Mouse (Mus musculus) urinary bladder, postnatal 14 days (tissue): ENCODE results near the gene Bcl2l12.
A peak's percentile ranks its signal among the peaks of the same experiment; 100 is the strongest.

Source experiments
- DNase-seq: peaks from one replicate; pipeline ENCODE4 v3.0.0; 2021; ENCODE audit warnings: low spot score

Gene Bcl2l12

GRCm38 (mm10) chr7:45017242-45018061, 18.9 kb upstream of the Bcl2l12 start, which contains the start of gene Rras:
TSS of gene Rras (plus strand) at chr7:45017961.
- DNase-seq: peak; percentile 91

GRCm38 (mm10) chr7:45016761-45017160, 18.2 kb upstream of the Bcl2l12 start:
- DNase-seq: no peak

GRCm38 (mm10) chr7:45015957-45016612, 17.6 kb upstream of the Bcl2l12 start, which contains the start of gene Scaf1:
TSS of gene Scaf1 (minus strand) at chr7:45016363.
- peak; percentile 99 for DNase-seq

GRCm38 (mm10) chr7:45015344-45015956, 16.9 kb upstream of the Bcl2l12 start:
- no peak for DNase-seq

GRCm38 (mm10) chr7:45014096-45014451, 15.6 kb upstream of the Bcl2l12 start:
- DNase-seq: no peak

- no peak for DNase-seq
These were observed 15.0 kb upstream of the Bcl2l12 start for GRCm38 (mm10) chr7:45013366-45014095.

GRCm38 (mm10) chr7:45012824-45013223, 14.3 kb upstream of the Bcl2l12 start:
- DNase-seq: no peak

- DNase-seq: no peak
These were observed 13.5 kb upstream of the Bcl2l12 start for GRCm38 (mm10) chr7:45012011-45012410.

GRCm38 (mm10) chr7:45008411-45008810, 9.9 kb upstream of the Bcl2l12 start:
- DNase-seq: no peak

- no peak for DNase-seq
These were observed 9.3 kb upstream of the Bcl2l12 start for GRCm38 (mm10) chr7:45007846-45008245.

- DNase-seq: no peak
These were observed 8.6 kb upstream of the Bcl2l12 start for GRCm38 (mm10) chr7:45007141-45007540.

- no peak for DNase-seq
These were observed 8.0 kb upstream of the Bcl2l12 start for GRCm38 (mm10) chr7:45006503-45006902.

GRCm38 (mm10) chr7:45005321-45005992, 6.9 kb upstream of the Bcl2l12 start:
- DNase-seq: no peak

- DNase-seq: no peak
These were observed 6.0 kb upstream of the Bcl2l12 start for GRCm38 (mm10) chr7:45004546-45004945.

- DNase-seq: no peak
These were observed 3.9 kb upstream of the Bcl2l12 start for GRCm38 (mm10) chr7:45002440-45002839.

GRCm38 (mm10) chr7:45000539-45001114, 2.1 kb upstream of the Bcl2l12 start:
- DNase-seq: no peak

- no peak for DNase-seq
These were observed 1.2 kb upstream of the Bcl2l12 start for GRCm38 (mm10) chr7:44999753-45000152.

GRCm38 (mm10) chr7:44997940-44998428, 528 bp downstream of the Bcl2l12 start:
- DNase-seq: no peak

- DNase-seq: peak; percentile 98
These were observed 1.1 kb downstream of the Bcl2l12 start, which contains the start of gene Irf3 for GRCm38 (mm10) chr7:44997231-44997939. TSS of gene Irf3 (plus strand) at chr7:44997648.

GRCm38 (mm10) chr7:44996672-44997071, 1.8 kb downstream of the Bcl2l12 start:
- DNase-seq: no peak
